Mouse (Mus musculus): ENCODE results near the gene Pzp.

DNA sequence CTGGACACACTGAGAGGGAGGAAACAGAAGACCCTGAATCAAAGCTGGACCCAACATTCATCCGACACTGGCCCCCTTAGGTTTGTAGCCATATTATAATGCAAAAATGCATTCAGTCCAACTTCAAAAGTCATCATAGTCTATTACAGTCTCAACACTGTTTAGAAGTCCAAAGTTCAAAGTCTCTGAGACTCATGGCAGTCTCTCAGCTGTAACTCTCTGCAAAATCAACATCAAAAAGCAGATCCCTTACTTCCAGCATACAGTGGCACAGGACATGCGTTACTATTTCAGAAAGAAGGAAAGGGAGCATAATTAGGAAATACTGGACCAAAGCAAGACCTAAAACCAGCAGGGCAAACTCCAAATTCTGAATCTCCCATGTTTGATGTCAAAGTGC lies 8.7 kb upstream of the Pzp start:
- TF ChIP-seq CTCF (conservative IDR thresholded peaks at IDR 0.05; ENCODE audit: low read length) (no peak), POU5F1 (IDR thresholded peaks at IDR 0.05; ENCODE audit: borderline replicate concordance, low read length) (no peak)
